Mouse (Mus musculus): ENCODE data around the gene Actn4. TPM values are rescaled to one million over a fixed set of nuclear protein-coding genes. Genes with fewer than 3 reads are reported as not detected.

The Actn4 gene
- total RNA-seq, 2 experiments from 2014 or later, result 196 to 199 TPM

- Histone ChIP-seq H3K4me3 (no peak overlapping the region), H3K27ac (no peak overlapping the region; the same call in 1 of the 2 replicates)
- DNase-seq (ENCODE audit: extremely low spot score in 1 of 2, low spot score in 2 of 2), result no peak
- intact Hi-C loops (cut with DNase I), result no loop called here
- TF ChIP-seq CTCF (IDR thresholded peaks at IDR 0.05), result no peak
Observed at GRCm38 (mm10) chr7:28929381-28929780, 32.8 kb downstream of the Actn4 start.

- DNase-seq (ENCODE audit: extremely low spot score in 1 of 2, low spot score in 2 of 2), result no peak
- intact Hi-C loops (cut with DNase I), result no loop called here
- peak overlapping the region; percentile 77; the same call in 1 of the 2 replicates for H3K27ac ChIP-seq
- TF ChIP-seq CTCF (IDR thresholded peaks at IDR 0.05), result no peak
- H3K4me3 ChIP-seq, result no peak overlapping the region
Observed at GRCm38 (mm10) chr7:28926172-28926571, 36.0 kb downstream of the Actn4 start.

- intact Hi-C loops (cut with DNase I), result no loop called here
Observed at GRCm38 (mm10) chr7:28925317-28925716, 36.8 kb downstream of the Actn4 start.

GRCm38 (mm10) chr7:28924802-28925201 lies 37.3 kb downstream of the Actn4 start:
- Histone ChIP-seq H3K4me3 (no peak overlapping the region), H3K27ac (peak overlapping the region; percentile 77)
- intact Hi-C loops (cut with DNase I), result no loop called here
- TF ChIP-seq CTCF (IDR thresholded peaks at IDR 0.05), result no peak
- no peak for DNase-seq (ENCODE audit: extremely low spot score in 1 of 2, low spot score in 2 of 2)

More at GRCm38 (mm10) chr7:28925317-28925716, 36.8 kb downstream of the Actn4 start:
- Histone ChIP-seq H3K27ac (peak overlapping the region; percentile 77), H3K4me3 (no peak overlapping the region)
- no peak for TF ChIP-seq CTCF (IDR thresholded peaks at IDR 0.05)
- no peak for DNase-seq (ENCODE audit: extremely low spot score in 1 of 2, low spot score in 2 of 2)

- intact Hi-C loops (cut with DNase I), result loop anchor here (2.0 kb wide), 2 partner anchors 19 to 37 kb away; no protein-coding TSS in a partner anchor
- DNase-seq (ENCODE audit: extremely low spot score in 1 of 2, low spot score in 2 of 2), result no peak
- H3K27ac ChIP-seq, result peak overlapping the region; percentile 77
- TF ChIP-seq CTCF (IDR thresholded peaks at IDR 0.05), result no peak
- H3K4me3 ChIP-seq, result no peak overlapping the region
Observed at GRCm38 (mm10) chr7:28923865-28924291, 38.3 kb downstream of the Actn4 start.

- H3K27ac ChIP-seq, result peak overlapping the region; percentile 77
- intact Hi-C loops (cut with DNase I), result loop anchor here (1.0 to 2.0 kb wide), 3 partner anchors 19 to 38 kb away; no protein-coding TSS in a partner anchor
- no peak for TF ChIP-seq CTCF (IDR thresholded peaks at IDR 0.05)
- DNase-seq (ENCODE audit: extremely low spot score in 1 of 2, low spot score in 2 of 2), result no peak
- H3K4me3 ChIP-seq, result no peak overlapping the region
Observed at GRCm38 (mm10) chr7:28922606-28923005, 39.5 kb downstream of the Actn4 start.

GRCm38 (mm10) chr7:28921722-28922465 lies 40.2 kb downstream of the Actn4 start:
- no peak for TF ChIP-seq CTCF (IDR thresholded peaks at IDR 0.05)
- DNase-seq (ENCODE audit: extremely low spot score in 1 of 2, low spot score in 2 of 2), result no peak
- intact Hi-C loops (cut with DNase I), result loop anchor here (1.0 to 2.0 kb wide), 3 partner anchors 19 to 39 kb away; no protein-coding TSS in a partner anchor
- H3K4me3 ChIP-seq, result no peak overlapping the region
- peak overlapping the region; percentile 82 for H3K27ac ChIP-seq

GRCm38 (mm10) chr7:28921178-28921577 lies 41.0 kb downstream of the Actn4 start:
- no peak for TF ChIP-seq CTCF (IDR thresholded peaks at IDR 0.05)
- intact Hi-C loops (cut with DNase I), result no loop called here
- Histone ChIP-seq H3K4me3 (no peak overlapping the region), H3K27ac (peak overlapping the region; percentile 77; the same call in 1 of the 2 replicates)
- no peak for DNase-seq (ENCODE audit: extremely low spot score in 1 of 2, low spot score in 2 of 2)

GRCm38 (mm10) chr7:28919815-28920214 lies 42.3 kb downstream of the Actn4 start:
- TF ChIP-seq CTCF (IDR thresholded peaks at IDR 0.05), result no peak
- DNase-seq (ENCODE audit: extremely low spot score in 1 of 2, low spot score in 2 of 2), result peak in 1 of 2 experiments; percentile 47
- H3K4me3 ChIP-seq, result no peak overlapping the region
- peak overlapping the region; percentile 77 for H3K27ac ChIP-seq
- intact Hi-C loops (cut with DNase I), result no loop called here

- intact Hi-C loops (cut with DNase I), result no loop called here
- H3K4me3 ChIP-seq, result no peak overlapping the region
- DNase-seq (ENCODE audit: extremely low spot score in 1 of 2, low spot score in 2 of 2), result no peak
- H3K27ac ChIP-seq, result peak overlapping the region; percentile 77
- no peak for TF ChIP-seq CTCF (IDR thresholded peaks at IDR 0.05)
Observed at GRCm38 (mm10) chr7:28918540-28918939, 43.6 kb downstream of the Actn4 start.

- H3K27ac ChIP-seq, result peak overlapping the region; percentile 77
- H3K4me3 ChIP-seq, result no peak overlapping the region
- TF ChIP-seq CTCF (IDR thresholded peaks at IDR 0.05), result no peak
- intact Hi-C loops (cut with DNase I), result no loop called here
- peak in 1 of 2 experiments; percentile 43 for DNase-seq (ENCODE audit: extremely low spot score in 1 of 2, low spot score in 2 of 2)
Observed at GRCm38 (mm10) chr7:28917503-28918426, 44.4 kb downstream of the Actn4 start.

- DNase-seq (ENCODE audit: extremely low spot score in 1 of 2, low spot score in 2 of 2), result no peak
- peak; percentile 52 for TF ChIP-seq CTCF (IDR thresholded peaks at IDR 0.05)
- intact Hi-C loops (cut with DNase I), result no loop called here
- peak overlapping the region; percentile 77 for H3K27ac ChIP-seq
- no peak overlapping the region for H3K4me3 ChIP-seq
Observed at GRCm38 (mm10) chr7:28916491-28916890, 45.6 kb downstream of the Actn4 start.

All from left cerebral cortex, adult 2 months (tissue).